Comparison of ENCODE assay signal across 13 mouse cellular contexts in the genomic region with DNA sequence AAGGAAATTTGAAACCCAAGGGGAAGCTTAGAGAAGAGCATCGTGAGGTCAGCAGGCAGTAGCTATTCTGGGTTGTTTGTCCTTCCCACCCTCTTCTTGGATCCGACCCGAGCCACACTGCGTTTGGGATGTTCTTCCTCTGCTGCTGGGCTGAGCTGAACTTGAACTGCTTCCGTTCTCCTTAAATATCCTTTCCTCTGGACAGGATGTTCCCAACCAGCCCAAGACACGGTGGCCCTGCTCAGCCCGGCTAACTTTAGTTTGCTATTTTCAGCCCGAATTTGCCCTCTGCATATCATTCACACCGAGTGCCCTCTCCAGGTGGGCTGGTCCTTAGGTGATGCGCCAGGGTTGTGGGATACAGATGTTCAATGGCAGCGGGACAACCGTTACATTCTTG. TPM values are rescaled to one million over a fixed set of nuclear protein-coding genes. Genes with fewer than 3 reads are reported as not detected.
DNase-seq lines count a peak whose midpoint lies in the region; ATAC-seq and TF ChIP-seq lines count a peak whose summit lies in the region.
"Had no signal": no experiment of that assay in that cellular context is flagged by ENCODE, and none has a peak within 500 bp of the region (broad histone marks: within the 10 kb centered on the region; RNA-seq: fewer than 3 reads in every experiment).

No protein-coding gene starts in this region.

- no peak for TF ChIP-seq POLR2A in kidney, adult 2 months (IDR thresholded peaks at IDR 0.05; ENCODE audit: low read depth, low read length)

- H3K9me3 ChIP-seq in heart, embryonic 12.5 days (replicated peaks) = no peaks in the 10 kb centered on the region
- H3K9me3 ChIP-seq: hindbrain, embryonic 10.5 days; midbrain, embryonic 12.5 days had no signal

- H3K4me3 ChIP-seq in heart, embryonic 12.5 days = no peak overlapping the region
- H3K4me3 ChIP-seq in kidney, adult 2 months (ENCODE audit: insufficient read depth, low read depth, low read length) = no peak overlapping the region
- H3K4me3 ChIP-seq in layer of hippocampus, adult 2 months = no peak overlapping the region
- H3K4me3 ChIP-seq: hindbrain, embryonic 10.5 days; midbrain, embryonic 12.5 days had no signal

- no peak overlapping the region for H3K27ac ChIP-seq in heart, embryonic 12.5 days (ENCODE audit: poor library complexity, severe bottlenecking)
- peak overlapping the region; percentile 81 for H3K27ac ChIP-seq in kidney, adult 2 months (ENCODE audit: insufficient read depth, low read depth, low read length)
- H3K27ac ChIP-seq in layer of hippocampus, adult 2 months = no peak overlapping the region; the same call in 1 of the 2 replicates
- H3K27ac ChIP-seq: hindbrain, embryonic 10.5 days; midbrain, embryonic 12.5 days had no signal

- peak; percentile 99 for DNase-seq in heart, adult 11 months
- peak; percentile 64 to 82 for DNase-seq in gastrocnemius, adult 8-10 months (ENCODE audit: low spot score in 2 of 2)
- peak; percentile 88 for DNase-seq in kidney, adult 2 months
- DNase-seq in lung, postnatal 10 days = peak; percentile 80
- no peak for DNase-seq in layer of hippocampus, adult 2 months (ENCODE audit: low spot score in 2 of 2)
- DNase-seq in T-cell, adult 2 months (ENCODE audit: low spot score) = no peak
- DNase-seq in layer of hippocampus, postnatal 14 days (ENCODE audit: low spot score in 2 of 2) = no peak
- DNase-seq: embryo, embryonic 11 days; layer of hippocampus, adult 9-11 months had no signal

- no peak overlapping the region for H3K4me2 ChIP-seq in heart, embryonic 12.5 days
- H3K4me2 ChIP-seq: midbrain, embryonic 12.5 days had no signal

- peaks cover 9% of the 10 kb centered on the region for H3K4me1 ChIP-seq in heart, embryonic 12.5 days (replicated peaks)
- peaks cover 7% of the 10 kb centered on the region for H3K4me1 ChIP-seq in kidney, adult 2 months (ENCODE audit: control insufficient read depth, insufficient read depth, low read length)
- H3K4me1 ChIP-seq: hindbrain, embryonic 10.5 days; midbrain, embryonic 12.5 days had no signal

- no peaks in the 10 kb centered on the region for H3K27me3 ChIP-seq in heart, embryonic 12.5 days (replicated peaks)
- no peaks in the 10 kb centered on the region for H3K27me3 ChIP-seq in kidney, adult 2 months (replicated peaks; ENCODE audit: control insufficient read depth, insufficient read depth, low read length)
- H3K27me3 ChIP-seq: midbrain, embryonic 12.5 days had no signal

- ATAC-seq in heart, embryonic 12.5 days (ENCODE audit: insufficient number of reproducible peaks, low FRiP score) = no peak
- ATAC-seq: forebrain, embryonic 14.5 days had no signal

- H3K9ac ChIP-seq in heart, embryonic 12.5 days = no peak overlapping the region
- H3K9ac ChIP-seq: midbrain, embryonic 12.5 days had no signal

- H3K36me3 ChIP-seq in heart, embryonic 12.5 days = no peaks in the 10 kb centered on the region
- no peaks in the 10 kb centered on the region for H3K36me3 ChIP-seq in kidney, adult 2 months (ENCODE audit: control insufficient read depth, insufficient read depth, low read length)
- H3K36me3 ChIP-seq: hindbrain, embryonic 10.5 days; midbrain, embryonic 12.5 days had no signal

- WGBS in heart, embryonic 12.5 days = 41% methylated on average over 12 of the region's 12 CpGs
- 53% methylated on average over 12 of the region's 12 CpGs for WGBS in kidney, adult 2 months

- TF ChIP-seq CTCF in kidney, adult 2 months (conservative IDR thresholded peaks at IDR 0.05; ENCODE audit: insufficient read depth, insufficient read length, low read depth, low read length) = no peak
- no peak for TF ChIP-seq CTCF in layer of hippocampus, adult 2 months (conservative IDR thresholded peaks at IDR 0.05)

RNA-seq across cellular contexts. Expression of a gene that starts 37.3 kb away (rescaled TPM):
- 44.7 and 48.0 TPM in 2 replicates for polyA plus RNA-seq in heart, embryonic 12.5 days (2016; fragmentation: Nextera tagmentation; extraction: Ambion mirVana)
- 10 to 100 TPM; 11.4 to 14.4 (median 13.5) TPM for total RNA-seq in gastrocnemius, adult 8-10 months (2022)
- 27.7 and 29.0 TPM in 2 replicates for polyA plus RNA-seq in kidney, adult 2 months (2012; rRNA removed)
- total RNA-seq in layer of hippocampus, adult 2 months (2021) = 100 to 1,000 TPM; 173 to 186 TPM
- 100 to 1,000 TPM; 138 to 143 TPM for total RNA-seq in layer of hippocampus, postnatal 14 days (2021)

RNA-seq across cellular contexts. Expression of a gene that starts 56.3 kb away (rescaled TPM):
- 16.4 and 17.4 TPM in 2 replicates for polyA plus RNA-seq in heart, embryonic 12.5 days (2016; fragmentation: Nextera tagmentation; extraction: Ambion mirVana)
- total RNA-seq in gastrocnemius, adult 8-10 months (2022) = 10 to 100 TPM; 12.1 to 18.8 (median 16.0) TPM
- 36.3 and 42.0 TPM in 2 replicates for polyA plus RNA-seq in kidney, adult 2 months (2012; rRNA removed)
- total RNA-seq in layer of hippocampus, adult 2 months (2021) = 10 to 100 TPM; 27.8 to 37.7 TPM
- 10 to 100 TPM; 32.0 to 32.6 TPM for total RNA-seq in layer of hippocampus, postnatal 14 days (2021)

Comparison
In these comparisons a context has a peak if more than half of its experiments do, and no peak if none do; other contexts are left out.
1. DNase-seq: peak in heart, adult 11 months (single experiment), gastrocnemius, adult 8-10 months (2 of 2), kidney, adult 2 months (single experiment) and lung, postnatal 10 days (single experiment); none in layer of hippocampus, adult 2 months (0 of 2), T-cell, adult 2 months (single experiment) and layer of hippocampus, postnatal 14 days (0 of 2).
2. RNA of a gene that starts 37.3 kb away (total RNA-seq): 173 to 186 TPM in layer of hippocampus, adult 2 months and 138 to 143 TPM in layer of hippocampus, postnatal 14 days; 11.4 to 14.4 TPM in gastrocnemius, adult 8-10 months; every median in the first group is over 4 times any median in the second.